Mouse (Mus musculus) embryonic facial prominence, embryonic 14.5 days (tissue): Measurements from ENCODE around the gene Hmgn3. TPM values are rescaled to one million over a fixed set of nuclear protein-coding genes. Genes with fewer than 3 reads are reported as not detected.

Experiments
- ATAC-seq: fragments of 200-750 bp; cut with Nextera tagmentation; 2 replicates; pipeline ENCODE4 v1.8.0; 2017; ENCODE audit warnings: low read depth, moderate number of reproducible peaks, moderate TSS enrichment
- DNase-seq: peaks from one replicate; pipeline ENCODE4 v3.0.0-alpha.2; 2015; ENCODE audit warnings: low spot score
- H3K27ac ChIP-seq: fragments of 300-500 bp; sonication (generic); replicated peaks from 2 replicates; pipeline ENCODE4 v1.5.1; 2014; ENCODE audit warnings: low read depth, mild to moderate bottlenecking, low read length, moderate library complexity
- H3K27me3 ChIP-seq: fragments of 300-500 bp; sonication (generic); replicated peaks from 2 replicates; pipeline ENCODE4 v1.6.1; 2014; ENCODE audit warnings: low read length; ENCODE audit not compliant: control insufficient read depth, insufficient read depth
- H3K36me3 ChIP-seq: fragments of 300-500 bp; sonication (generic); 2 replicates; pipeline ENCODE4 v1.6.1; 2014; ENCODE audit warnings: low read length, mixed read lengths; ENCODE audit not compliant: control insufficient read depth, insufficient read depth
- H3K4me1 ChIP-seq: fragments of 300-500 bp; sonication (generic); 2 replicates; pipeline ENCODE4 v1.6.1; 2014; ENCODE audit warnings: antibody characterized with exemption, low read length; ENCODE audit not compliant: control insufficient read depth, insufficient read depth
- H3K4me2 ChIP-seq: fragments of 300-500 bp; sonication (generic); 2 replicates; pipeline ENCODE4 v1.6.1; 2014; ENCODE audit warnings: low read depth, mild to moderate bottlenecking, low read length, moderate library complexity, mixed read lengths
- H3K4me3 ChIP-seq: fragments of 300-500 bp; sonication (generic); 2 replicates; pipeline ENCODE4 v1.5.1; 2014; ENCODE audit warnings: low read depth, mild to moderate bottlenecking, low read length
- H3K9ac ChIP-seq: fragments of 300-500 bp; sonication (generic); 2 replicates; pipeline ENCODE4 v1.6.1; 2014; ENCODE audit warnings: low read depth, mild to moderate bottlenecking, low read length, moderate library complexity, mixed read lengths
- H3K9me3 ChIP-seq: fragments of 300-500 bp; sonication (generic); 2 replicates; pipeline ENCODE4 v1.6.1; 2016; ENCODE audit warnings: low read length; ENCODE audit not compliant: control insufficient read depth
- WGBS: fragments of 180-500 bp; shearing (Covaris S2); extraction: QIAGEN DNeasy Blood & Tissue Kit; methylation state at CpG from one replicate; pipeline ENCODE4 v1.1.7; 2014; 5-methylcytosine and 5-hydroxymethylcytosine counted together
- polyA plus RNA-seq: library from polyadenylated mRNA; unstranded; fragments of >200 nt; fragmentation: Nextera tagmentation; extraction: Ambion mirVana; gene quantifications from 2 replicates; pipeline ENCODE4 v1.2.1, GENCODE M21; 2014

Hmgn3 gene
- polyA plus RNA-seq, 1 experiment from 2014 or later = 171 TPM

DNA sequence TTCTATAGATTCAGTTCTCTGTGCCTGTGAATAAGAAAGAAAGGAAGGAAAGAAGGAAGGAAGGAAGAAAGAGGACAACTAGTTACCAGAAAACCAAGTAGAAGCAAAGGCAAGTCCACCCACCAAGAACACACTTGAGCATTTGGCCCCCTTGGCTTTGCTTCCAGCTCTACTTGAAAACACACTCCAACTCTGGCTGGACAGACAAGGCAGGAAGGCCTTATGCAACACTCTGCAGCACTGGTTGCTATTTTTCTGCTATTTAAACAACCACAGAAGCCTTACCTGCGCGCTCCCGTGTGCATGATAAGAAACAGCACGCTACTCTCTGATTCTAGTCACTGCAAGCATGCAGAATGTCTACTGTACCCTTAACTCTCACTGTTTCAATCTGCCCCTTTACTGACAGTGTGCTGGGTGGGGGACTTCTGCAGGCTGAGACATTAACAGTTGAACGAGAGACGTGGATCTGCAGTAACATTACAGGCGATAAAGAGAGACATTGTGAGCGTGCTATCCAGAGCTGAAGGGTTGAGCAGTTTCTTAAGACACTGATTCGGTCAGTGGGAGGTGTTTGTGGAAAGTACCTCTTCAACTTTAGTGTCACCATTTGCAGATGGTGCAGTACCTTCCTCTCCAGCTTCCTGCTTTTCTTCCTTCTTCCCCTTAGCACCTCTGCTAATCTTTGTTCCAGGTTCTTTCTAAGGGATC is 35.9 kb downstream of the Hmgn3 start:
- DNase-seq (no peak), ATAC-seq (no peak)
- H3K9ac ChIP-seq = no peak overlapping the region
- no peaks in the 10 kb centered on the region for H3K9me3 ChIP-seq
- no peaks in the 10 kb centered on the region; the same call in 1 of the 2 replicates for H3K4me1 ChIP-seq
- H3K4me2 ChIP-seq = no peak overlapping the region
- H3K4me3 ChIP-seq = no peak overlapping the region
- H3K27me3 ChIP-seq = no peaks in the 10 kb centered on the region
- no peak overlapping the region for H3K27ac ChIP-seq
- H3K36me3 ChIP-seq = peaks cover 6% of the 10 kb centered on the region; the same call in 1 of the 2 replicates
- 90% methylated on average over 9 of the region's 9 CpGs for WGBS

DNA sequence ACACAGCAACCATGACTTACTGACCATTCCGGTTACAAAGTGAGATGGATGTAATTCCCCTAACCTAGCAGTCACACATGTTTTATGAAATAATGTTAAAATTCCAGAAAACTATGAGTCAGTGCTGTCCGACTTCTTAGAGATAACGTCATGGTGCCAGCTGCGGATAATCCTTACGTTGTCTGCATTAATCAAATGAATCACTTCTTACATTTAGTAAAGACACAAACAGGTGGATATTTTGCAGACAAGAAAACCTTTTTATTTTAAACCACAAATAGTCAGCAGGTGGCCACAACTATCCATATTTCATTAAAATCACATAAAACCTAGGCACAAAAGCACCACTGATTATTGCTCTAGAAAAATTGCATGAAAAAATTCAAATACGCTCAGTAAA is 36.8 kb downstream of the Hmgn3 start:
- Histone ChIP-seq H3K36me3 (peaks cover 6% of the 10 kb centered on the region; the same call in 1 of the 2 replicates), H3K9ac (no peak overlapping the region), H3K4me1 (no peaks in the 10 kb centered on the region; the same call in 1 of the 2 replicates), H3K4me3 (no peak overlapping the region), H3K27ac (no peak overlapping the region), H3K9me3 (no peaks in the 10 kb centered on the region), H3K27me3 (no peaks in the 10 kb centered on the region), H3K4me2 (no peak overlapping the region)
- ATAC-seq = no peak
- DNase-seq = no peak
- 83% methylated on average over 6 of the region's 6 CpGs for WGBS

DNA sequence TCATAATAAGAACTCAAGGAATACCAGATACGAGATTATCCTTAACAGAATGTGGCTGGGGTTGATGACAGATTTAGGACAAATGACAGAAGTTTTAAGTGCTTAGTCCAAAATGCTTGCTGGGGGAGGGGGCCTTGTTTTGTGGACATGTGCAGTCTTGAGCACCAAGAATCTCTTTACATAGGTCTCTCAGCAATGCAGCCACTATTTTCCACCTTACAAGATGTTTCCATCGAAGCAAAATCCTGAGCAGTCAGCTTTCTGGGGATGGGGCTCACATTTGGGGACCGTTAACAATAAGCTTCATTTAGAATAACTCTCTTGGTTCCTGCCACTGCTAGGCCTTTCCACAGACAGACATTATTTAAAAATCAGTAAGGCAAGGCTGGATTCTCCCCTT is 37.7 kb downstream of the Hmgn3 start:
- Histone ChIP-seq H3K4me2 (no peak overlapping the region), H3K36me3 (peaks cover 6% of the 10 kb centered on the region; the same call in 1 of the 2 replicates), H3K9ac (no peak overlapping the region), H3K9me3 (no peaks in the 10 kb centered on the region), H3K4me1 (no peaks in the 10 kb centered on the region; the same call in 1 of the 2 replicates), H3K4me3 (no peak overlapping the region), H3K27ac (no peak overlapping the region), H3K27me3 (no peaks in the 10 kb centered on the region)
- WGBS = 57% methylated on average over 3 of the region's 3 CpGs
- DNase-seq (no peak), ATAC-seq (no peak)

DNA sequence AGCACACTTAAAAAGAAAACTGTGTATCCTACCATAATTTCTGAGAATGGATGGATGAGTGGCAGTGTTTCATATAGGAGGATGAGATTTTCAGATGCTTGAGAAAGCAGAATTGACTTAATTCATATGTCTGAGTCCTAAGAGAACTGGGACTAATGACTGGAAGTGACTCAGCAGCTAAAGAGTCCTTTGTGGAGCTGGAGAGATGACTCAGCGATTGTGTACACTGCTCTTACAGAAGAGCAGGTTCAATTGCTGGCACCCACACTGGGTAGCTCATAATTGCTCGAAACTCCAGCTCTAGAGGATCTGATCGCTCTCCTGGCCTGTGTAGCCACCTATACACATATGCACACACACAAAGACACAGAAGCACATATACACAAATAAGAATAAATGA is 42.7 kb downstream of the Hmgn3 start:
- H3K9me3 ChIP-seq = no peaks in the 10 kb centered on the region
- DNase-seq (no peak), ATAC-seq (no peak)
- H3K27me3 ChIP-seq = no peaks in the 10 kb centered on the region
- no peak overlapping the region for H3K27ac ChIP-seq
- peaks cover 6% of the 10 kb centered on the region; the same call in 1 of the 2 replicates for H3K36me3 ChIP-seq
- no peak overlapping the region for H3K4me3 ChIP-seq
- no peaks in the 10 kb centered on the region for H3K4me1 ChIP-seq
- no peak overlapping the region for H3K4me2 ChIP-seq
- WGBS = 77% methylated on average over 3 of the region's 3 CpGs
- H3K9ac ChIP-seq = no peak overlapping the region

DNA sequence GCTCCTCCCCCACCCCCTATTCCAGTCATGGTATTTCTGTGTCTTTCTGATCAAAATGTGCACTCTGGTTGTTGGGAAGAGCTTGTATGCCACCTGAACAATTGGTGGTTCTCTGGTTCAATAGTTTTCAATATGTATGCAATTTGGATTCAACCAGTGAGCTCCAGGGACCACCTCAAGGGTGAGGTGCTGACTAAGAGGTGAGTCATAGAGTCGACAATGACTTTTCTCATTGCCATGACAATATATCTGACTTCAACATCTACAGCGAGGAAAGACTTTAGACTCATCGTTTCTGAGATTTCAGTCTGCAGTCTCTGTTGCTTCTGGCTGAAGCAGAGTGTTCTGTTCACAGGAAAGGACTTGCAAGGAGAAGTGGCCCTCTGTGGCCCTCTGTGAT is 44.8 kb downstream of the Hmgn3 start:
- H3K9ac ChIP-seq = no peak overlapping the region
- peaks cover 6% of the 10 kb centered on the region; the same call in 1 of the 2 replicates for H3K36me3 ChIP-seq
- no peaks in the 10 kb centered on the region for H3K27me3 ChIP-seq
- H3K4me2 ChIP-seq = no peak overlapping the region
- H3K4me1 ChIP-seq = peaks cover 9% of the 10 kb centered on the region; the same call in 1 of the 2 replicates
- 83% methylated on average over 3 of the region's 3 CpGs for WGBS
- DNase-seq = no peak
- H3K4me3 ChIP-seq = no peak overlapping the region
- ATAC-seq = no peak
- no peaks in the 10 kb centered on the region for H3K9me3 ChIP-seq
- no peak overlapping the region for H3K27ac ChIP-seq

DNA sequence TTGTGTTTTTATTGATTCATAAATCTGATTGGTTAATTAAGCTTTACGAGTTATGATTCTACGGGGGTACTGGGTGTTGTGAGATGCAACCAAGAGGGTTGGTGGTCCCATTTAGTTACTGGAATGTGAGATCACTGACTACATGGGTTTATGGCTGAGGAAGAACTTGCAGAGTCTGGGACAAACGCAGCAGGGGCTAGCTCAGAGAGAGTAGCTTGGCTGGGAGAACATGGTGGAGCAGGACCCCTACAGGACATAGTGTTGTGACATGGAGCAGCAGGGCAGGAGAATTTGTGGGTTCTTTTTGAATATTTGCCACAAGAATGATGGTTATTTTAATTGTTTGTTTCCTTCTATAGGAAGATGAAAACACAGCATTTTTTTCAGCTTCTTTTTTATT is 45.7 kb downstream of the Hmgn3 start:
- Histone ChIP-seq H3K27ac (no peak overlapping the region), H3K27me3 (no peaks in the 10 kb centered on the region), H3K36me3 (peaks cover 2% of the 10 kb centered on the region; the same call in 1 of the 2 replicates), H3K4me1 (peaks cover 9% of the 10 kb centered on the region; the same call in 1 of the 2 replicates), H3K4me3 (no peak overlapping the region), H3K4me2 (no peak overlapping the region), H3K9me3 (no peaks in the 10 kb centered on the region), H3K9ac (no peak overlapping the region)
- DNase-seq (no peak), ATAC-seq (no peak)
- WGBS = 86% methylated on average over 3 of the region's 3 CpGs

DNA sequence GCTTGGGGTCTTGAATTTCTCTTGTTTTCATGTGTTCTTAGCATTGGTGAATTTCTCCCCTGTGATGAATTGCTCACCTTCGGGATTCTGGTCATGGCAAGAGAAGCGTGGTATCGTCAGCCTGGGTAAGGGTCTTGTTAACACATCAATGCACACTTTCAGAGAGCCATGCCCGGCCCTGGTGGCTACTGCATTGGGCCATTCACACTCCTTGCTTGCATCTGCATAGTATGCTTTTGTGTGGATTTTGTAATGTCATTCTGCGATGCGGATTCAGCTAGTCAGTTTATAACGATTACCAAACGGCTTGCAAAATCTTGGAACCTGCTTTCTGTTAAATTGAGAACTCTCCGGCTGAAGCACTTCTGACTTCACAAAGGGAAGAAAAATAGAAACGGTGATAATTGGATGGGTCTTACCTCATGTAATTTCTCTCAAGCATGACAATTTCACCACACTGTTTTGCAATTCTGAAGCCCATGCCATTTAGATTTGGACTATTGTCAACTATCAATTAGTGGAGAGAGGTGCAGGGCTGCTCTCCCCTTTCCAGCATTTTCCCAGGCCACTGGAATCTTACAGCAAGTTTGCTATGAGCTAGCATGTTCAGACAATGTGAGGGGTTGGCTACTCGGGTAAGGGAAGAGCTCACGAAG is 47.7 kb downstream of the Hmgn3 start:
- no peak overlapping the region for H3K4me3 ChIP-seq
- 60% methylated on average over 12 of the region's 12 CpGs for WGBS
- ATAC-seq = 0 out of 2 replicates have a peak, but pooled peaks have one; percentile 30
- DNase-seq = no peak
- H3K27me3 ChIP-seq = no peaks in the 10 kb centered on the region
- H3K36me3 ChIP-seq = no peaks in the 10 kb centered on the region
- H3K4me1 ChIP-seq = peaks cover 9% of the 10 kb centered on the region; the same call in 1 of the 2 replicates
- H3K9ac ChIP-seq = no peak overlapping the region
- no peak overlapping the region for H3K27ac ChIP-seq
- H3K9me3 ChIP-seq = no peaks in the 10 kb centered on the region
- no peak overlapping the region for H3K4me2 ChIP-seq

DNA sequence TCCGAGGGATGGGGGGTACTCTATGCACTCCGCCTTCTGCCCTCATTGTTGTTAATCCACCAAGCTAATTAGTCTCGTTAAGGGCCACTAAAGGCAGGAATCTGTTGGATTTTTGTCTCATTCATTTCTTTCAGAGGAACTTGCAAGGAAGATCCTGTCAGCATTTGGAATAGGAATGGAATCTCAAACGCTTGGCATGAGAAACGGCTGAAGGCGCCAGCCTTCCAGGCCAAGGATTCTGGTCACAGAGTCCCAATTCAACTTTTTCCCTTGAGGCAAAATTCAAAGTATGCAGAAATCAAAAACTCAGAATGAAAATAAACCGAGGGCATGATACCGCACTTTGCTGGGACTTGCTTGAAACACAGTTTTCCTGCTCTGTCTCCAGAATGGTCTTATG is 48.7 kb downstream of the Hmgn3 start:
- Histone ChIP-seq H3K9ac (no peak overlapping the region), H3K9me3 (no peaks in the 10 kb centered on the region), H3K27me3 (no peaks in the 10 kb centered on the region), H3K4me3 (no peak overlapping the region), H3K27ac (no peak overlapping the region), H3K4me1 (peaks cover 9% of the 10 kb centered on the region; the same call in 1 of the 2 replicates), H3K36me3 (no peaks in the 10 kb centered on the region), H3K4me2 (no peak overlapping the region)
- WGBS = 33% methylated on average over 8 of the region's 8 CpGs
- DNase-seq (peak; percentile 55), ATAC-seq (no peak)
